Mouse (Mus musculus): ENCODE results near the gene Rhov.

- TF ChIP-seq TAL1 (IDR thresholded peaks at IDR 0.05; ENCODE audit: low read length) (no peak), GATA1 (IDR thresholded peaks at IDR 0.05; ENCODE audit: low read length) (no peak)
Measured at GRCm38 (mm10) chr2:119297506-119297905, 26.4 kb upstream of the Rhov start.

All from erythroblast, embryonic 14.5 days (primary cell).